Mouse (Mus musculus) CD4-positive, CD25-positive, alpha-beta regulatory T cell, adult 2 months (primary cell): ENCODE data around the gene Mroh2a.

ENCODE experiments used
- DNase-seq: peaks from one replicate; pipeline ENCODE4 v3.0.0-alpha.2; 2012; ENCODE audit warnings: low read depth, low spot score

The Mroh2a gene

GRCm38 (mm10) chr1:88276524-88277097 lies 49.8 kb downstream of the Mroh2a start:
- no peak for DNase-seq

- DNase-seq = peak; percentile 100
Measured at GRCm38 (mm10) chr1:88277098-88277817, 50.5 kb downstream of the Mroh2a start, which contains the start of the genes Hjurp and Trpm8. Hjurp (minus strand) TSS chr1:88277633. Trpm8 (plus strand) TSS chr1:88277661.

- peak; percentile 51 for DNase-seq
Measured at GRCm38 (mm10) chr1:88277818-88278511, 51.2 kb downstream of the Mroh2a start.

DNA sequence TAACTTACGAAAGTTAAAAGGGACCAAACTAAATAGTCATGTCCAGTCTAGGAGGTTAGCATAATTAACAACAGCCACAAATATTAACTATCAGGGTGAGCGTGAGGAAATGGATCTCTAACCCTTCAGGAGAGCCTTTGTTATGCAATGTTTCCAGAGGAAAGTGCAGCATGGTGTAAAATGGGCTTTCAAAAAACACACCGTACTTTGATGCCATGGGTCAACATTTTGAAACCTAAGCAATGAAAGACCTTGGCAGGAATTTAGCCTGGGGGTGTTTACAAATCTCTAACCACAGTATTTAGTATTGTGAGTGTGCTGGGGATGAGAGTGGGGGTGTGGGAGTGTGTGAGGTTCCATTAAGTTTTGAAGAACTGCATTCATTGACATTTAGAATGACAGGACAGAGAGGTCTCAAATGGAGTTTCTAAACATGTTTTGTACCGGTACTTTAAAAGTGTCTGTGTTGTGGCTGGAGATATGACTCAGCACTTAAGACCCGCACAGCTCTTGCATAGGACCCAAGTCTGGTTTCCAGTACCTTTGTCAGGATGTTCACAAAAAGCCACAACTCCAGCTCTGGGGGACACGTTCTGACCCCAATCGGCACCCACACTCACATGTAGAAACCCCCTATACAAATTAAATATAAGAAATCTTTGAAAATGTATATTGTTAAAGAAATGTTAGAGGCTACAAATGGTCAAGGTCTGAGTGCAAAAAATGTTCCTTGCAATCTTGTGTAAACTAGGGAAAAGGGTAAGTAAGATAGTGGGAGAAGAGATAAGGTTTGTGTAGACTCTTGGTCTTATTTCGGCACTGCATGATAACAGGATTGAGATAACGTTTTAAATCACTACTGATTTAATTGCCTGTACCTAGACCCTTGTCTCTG lies 52.6 kb downstream of the Mroh2a start:
- no peak for DNase-seq

GRCm38 (mm10) chr1:88280006-88280690 lies 53.4 kb downstream of the Mroh2a start:
- DNase-seq = no peak

GRCm38 (mm10) chr1:88282301-88282700 lies 55.5 kb downstream of the Mroh2a start:
- DNase-seq = no peak

- no peak for DNase-seq
Measured at GRCm38 (mm10) chr1:88283376-88284227, 56.8 kb downstream of the Mroh2a start.

DNA sequence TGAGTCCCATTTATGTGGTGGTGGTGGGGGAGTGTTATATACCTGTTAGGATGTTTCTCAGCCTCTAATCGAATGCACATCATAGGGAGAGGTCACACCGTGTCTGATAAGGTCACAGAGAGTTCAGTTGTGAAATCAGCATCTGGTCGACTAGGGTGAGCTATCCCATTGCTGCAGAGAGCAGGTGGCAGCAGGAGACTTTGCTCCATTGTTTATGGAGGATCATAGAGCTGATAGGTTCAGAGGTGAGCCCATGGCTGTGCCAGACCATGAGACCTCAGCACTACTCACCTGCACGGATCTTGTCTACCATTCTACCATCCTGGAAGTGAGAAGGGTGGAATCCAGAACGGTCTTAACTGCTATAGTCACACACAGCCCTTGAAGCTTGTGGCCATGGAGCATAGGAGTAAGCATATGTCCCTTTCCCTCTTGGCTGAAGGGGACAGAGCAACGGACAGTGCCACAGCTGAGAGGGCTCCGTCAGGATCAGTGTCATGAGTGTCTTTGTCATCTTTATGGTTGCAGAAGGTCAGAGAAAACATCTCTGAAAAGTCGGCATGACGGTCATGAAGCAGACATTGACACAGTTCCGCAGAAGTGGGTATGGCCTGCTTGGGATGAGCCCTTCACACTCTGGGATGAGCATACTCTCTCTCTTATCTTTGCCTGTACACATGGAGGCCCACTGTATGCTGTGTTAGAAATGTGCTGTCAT lies 57.6 kb downstream of the Mroh2a start:
- DNase-seq = no peak

- peak; percentile 64 for DNase-seq
Measured at GRCm38 (mm10) chr1:88284946-88285320, 58.1 kb downstream of the Mroh2a start.

DNA sequence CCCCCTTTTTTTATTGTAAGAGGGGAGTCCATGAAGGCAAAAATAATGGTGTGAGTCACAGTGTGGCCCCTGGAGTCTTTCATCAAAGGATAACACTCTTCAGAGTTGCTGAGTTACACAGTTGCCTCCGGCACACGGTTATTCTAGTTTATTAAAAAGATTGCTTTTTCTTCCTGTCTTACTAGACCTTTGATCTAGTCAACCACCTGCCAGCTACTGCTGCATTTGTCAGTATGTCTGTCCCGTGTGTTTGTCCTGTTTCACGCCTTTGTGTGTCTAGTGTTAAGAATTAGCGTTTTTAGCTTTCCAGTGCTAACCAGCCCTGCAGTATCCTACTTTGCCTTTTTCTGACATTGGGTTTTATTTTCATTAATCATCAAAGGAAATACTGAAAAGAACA lies 58.9 kb downstream of the Mroh2a start:
- no peak for DNase-seq

DNA sequence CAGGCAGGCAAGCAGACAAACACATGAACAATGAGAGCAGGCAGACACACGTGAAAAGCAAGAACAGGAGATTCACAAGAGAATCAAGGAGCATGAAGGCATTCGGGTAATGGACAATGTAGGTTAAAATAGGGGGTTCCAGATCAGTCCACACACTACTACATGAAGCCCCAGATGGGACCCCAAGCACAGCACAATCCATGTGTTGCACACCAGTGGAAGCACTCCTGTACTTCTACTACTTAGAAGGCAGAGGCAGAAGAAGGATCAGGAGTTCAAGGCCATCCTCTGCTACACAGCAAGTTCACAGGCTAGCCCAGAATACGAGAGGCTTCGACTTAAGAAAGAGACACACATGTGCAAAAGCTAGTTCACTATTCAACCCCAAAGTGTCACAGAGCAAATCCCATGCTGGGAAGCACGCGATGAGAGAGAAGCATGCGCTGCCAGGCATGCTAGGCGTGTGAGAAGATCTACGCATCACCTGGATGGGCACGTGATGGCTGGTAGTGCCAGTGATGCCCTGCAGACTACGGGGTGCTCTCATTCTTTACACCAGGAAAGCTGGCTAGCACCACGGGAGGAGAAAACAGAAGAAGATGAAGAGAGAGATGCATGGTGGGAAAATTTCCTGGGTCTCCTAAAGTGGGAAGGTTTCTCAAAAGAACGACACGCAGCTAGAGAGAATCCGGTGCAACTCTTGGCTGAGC lies 59.5 kb downstream of the Mroh2a start:
- no peak for DNase-seq

DNA sequence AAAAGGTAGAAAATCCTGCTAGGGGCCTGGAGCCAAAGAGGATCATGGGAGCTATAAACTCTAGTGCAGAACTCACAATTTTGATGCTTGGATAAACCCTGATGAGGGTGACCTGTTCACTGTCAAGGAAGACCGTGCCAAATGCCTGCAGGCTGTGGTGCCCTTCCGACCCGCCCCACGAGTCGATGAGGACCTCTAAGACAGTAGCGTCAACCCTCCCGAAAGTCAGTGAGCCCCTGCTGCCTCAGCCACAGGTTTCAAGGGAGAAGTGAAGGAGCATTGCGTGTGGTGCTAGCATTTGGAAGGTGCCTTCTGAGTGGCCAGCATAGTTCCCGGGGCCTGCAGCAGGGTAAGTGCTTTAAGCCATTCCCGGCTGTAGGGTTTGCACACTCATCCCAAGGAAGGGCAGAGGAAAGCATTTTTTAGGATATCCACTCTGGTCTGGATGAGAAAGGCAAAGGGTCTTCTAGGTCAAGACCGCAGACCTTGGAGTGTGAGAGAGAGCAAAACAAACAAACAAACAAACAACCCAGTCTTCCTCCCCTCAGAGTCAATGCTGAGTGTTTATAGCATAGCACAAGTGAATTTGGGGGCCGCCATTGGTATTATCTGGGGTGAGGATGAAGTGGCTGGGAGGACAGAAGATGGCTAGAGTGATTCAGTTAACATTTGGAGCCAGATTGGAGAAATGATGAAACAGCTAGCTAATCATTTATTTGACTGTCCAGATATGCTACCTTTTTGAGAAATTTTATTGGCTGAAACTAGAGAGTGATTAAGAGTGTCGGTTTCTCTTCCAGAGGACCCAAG lies 60.3 kb downstream of the Mroh2a start:
- DNase-seq = no peak

DNA sequence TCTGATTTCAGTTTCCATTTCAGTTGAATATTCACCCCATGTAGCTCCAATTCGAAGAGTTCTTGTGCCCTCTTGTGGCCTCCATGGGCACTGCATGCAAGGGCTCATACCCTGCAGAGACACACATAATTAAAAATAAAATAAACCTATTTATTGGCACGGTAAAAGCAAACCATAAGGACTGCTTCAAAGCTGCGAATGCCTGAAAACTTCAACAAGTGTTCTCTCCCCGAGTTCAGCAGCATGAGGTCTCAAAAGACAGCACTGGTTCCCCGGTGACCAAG lies 60.9 kb downstream of the Mroh2a start:
- DNase-seq = peak; percentile 84

- DNase-seq = peak; percentile 13
Measured at GRCm38 (mm10) chr1:88288056-88288788, 61.4 kb downstream of the Mroh2a start.

GRCm38 (mm10) chr1:88288789-88289127 lies 62.0 kb downstream of the Mroh2a start:
- peak; percentile 6 for DNase-seq

- peak; percentile 8 for DNase-seq
Measured at GRCm38 (mm10) chr1:88289152-88289551, 62.4 kb downstream of the Mroh2a start.

DNA sequence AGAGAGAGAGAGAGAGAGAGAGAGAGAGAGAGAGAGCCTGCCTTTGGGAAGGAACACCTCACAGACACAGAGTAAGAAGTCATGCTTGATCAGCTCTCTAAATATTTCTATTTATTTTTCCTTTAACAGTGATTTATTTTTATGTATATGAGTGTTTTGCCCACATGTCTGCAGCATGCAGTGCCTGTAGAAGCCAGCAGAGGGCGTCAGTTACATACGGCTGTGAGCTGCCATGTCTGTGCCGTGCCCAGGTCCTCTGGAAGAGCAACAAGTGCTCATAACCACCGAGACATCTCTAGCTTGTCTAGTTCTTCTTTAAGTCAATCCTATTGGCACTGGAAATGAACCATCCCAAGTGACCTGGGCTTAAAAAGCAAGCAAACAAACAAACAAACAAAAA lies 63.1 kb downstream of the Mroh2a start:
- peak; percentile 86 for DNase-seq

GRCm38 (mm10) chr1:88290511-88290910 lies 63.7 kb downstream of the Mroh2a start:
- DNase-seq = peak; percentile 11
